Mouse (Mus musculus): ENCODE measurements around the gene Cacng1. TPM values are rescaled to one million over a fixed set of nuclear protein-coding genes. Genes with fewer than 3 reads are reported as not detected.

Gene Cacng1
- total RNA-seq, 2 experiments from 2014 or later = not detected

DNA sequence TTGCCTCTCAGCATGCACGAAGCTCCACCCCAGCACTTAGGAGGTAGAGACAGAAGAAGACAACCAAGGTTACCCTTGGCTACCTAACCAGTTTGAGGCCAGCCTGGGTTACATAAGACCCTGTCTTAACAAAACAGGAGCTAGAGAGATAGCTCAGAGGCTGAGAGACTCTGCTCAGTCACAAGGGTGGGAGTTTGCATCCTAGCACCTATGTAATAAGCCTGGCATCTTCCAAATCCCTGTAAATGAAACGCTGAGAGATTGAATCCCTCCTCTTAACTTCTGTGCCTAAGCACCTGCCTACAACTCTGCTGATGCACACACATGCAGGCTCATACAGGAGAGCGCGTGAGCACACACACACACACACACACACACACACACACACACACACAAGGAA, 55.9 kb downstream of the Cacng1 start:
- DNase-seq = no peak
- intact Hi-C loops (cut with DNase I) = no loop called here

DNA sequence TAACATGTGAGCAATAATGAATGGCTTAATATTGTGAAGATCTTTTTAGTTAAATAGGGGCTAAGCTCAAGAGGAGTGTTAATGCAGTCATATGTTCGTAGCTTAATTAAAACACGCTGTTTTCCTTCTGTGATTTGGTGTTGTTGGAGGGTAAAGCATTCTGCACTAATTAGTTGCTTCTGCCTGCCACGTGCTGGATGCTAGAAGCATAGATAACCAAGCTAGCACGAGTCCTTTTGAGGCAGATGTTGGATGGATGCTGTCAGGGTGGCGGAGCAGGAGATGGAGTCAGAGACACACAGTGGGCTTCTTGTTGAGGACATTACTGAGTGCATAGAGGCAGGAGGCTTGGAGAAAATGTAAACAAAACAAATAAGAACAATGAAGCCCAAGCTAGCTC, 59.2 kb downstream of the Cacng1 start:
- DNase-seq = no peak
- intact Hi-C loops (cut with DNase I) = no loop called here

DNA sequence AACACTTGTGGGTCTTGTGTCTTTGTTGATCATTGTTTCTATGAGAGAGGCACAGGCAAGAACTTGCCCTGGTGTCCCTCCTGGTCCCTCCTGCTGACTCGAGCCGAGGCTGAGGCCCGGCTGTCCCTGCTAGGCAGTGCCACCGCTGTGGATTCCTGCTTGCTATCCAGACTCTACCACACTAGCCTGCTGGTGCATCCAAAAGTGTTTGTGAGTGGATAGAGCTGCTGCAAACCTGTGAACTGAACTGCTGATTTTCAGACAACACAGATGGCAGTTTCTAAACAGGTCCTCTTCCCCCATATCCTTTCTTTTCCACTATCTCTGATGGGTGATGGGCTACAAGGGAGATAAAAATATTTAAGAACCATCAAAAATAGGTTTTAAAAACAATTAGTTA, 60.8 kb downstream of the Cacng1 start:
- intact Hi-C loops (cut with DNase I) = no loop called here
- no peak for DNase-seq

Other genes starting within 250 kb of the Cacng1 start
- gene Pitpnc1, start 245.8 kb downstream of the Cacng1 start, total RNA-seq (2021) = 10 to 100 TPM; 60.7 to 68.4 TPM
- gene Psmd12, start 237.0 kb downstream of the Cacng1 start, total RNA-seq (2021) = 10 to 100 TPM; 89.6 to 92.4 TPM
- 10 to 100 TPM; 24.4 to 27.7 TPM for gene Helz, start 168.6 kb downstream of the Cacng1 start, total RNA-seq (2021)
- under 1 TPM in 1 of 2 experiments, not detected in 1; 0.08 TPM for gene Cacng4, start 78.0 kb upstream of the Cacng1 start, total RNA-seq (2021)
- under 1 TPM in 1 of 2 experiments, not detected in 1; 0.05 TPM for gene Cacng5, start 198.5 kb upstream of the Cacng1 start, total RNA-seq (2021)

All from heart, postnatal 36 days (tissue).